Mouse (Mus musculus): ENCODE results near the gene Hebp2. TPM values are rescaled to one million over a fixed set of nuclear protein-coding genes. Genes with fewer than 3 reads are reported as not detected.
A peak's percentile ranks its signal among the peaks of the same experiment; 100 is the strongest.
"Not testable (repeated sequence)": the region's sequence is repeated elsewhere in the genome, so short reads cannot be mapped to it uniquely, and the experiment has no call there.

The Hebp2 gene
- polyA plus RNA-seq (2017; shearing (Covaris generic)): not detected

DNA sequence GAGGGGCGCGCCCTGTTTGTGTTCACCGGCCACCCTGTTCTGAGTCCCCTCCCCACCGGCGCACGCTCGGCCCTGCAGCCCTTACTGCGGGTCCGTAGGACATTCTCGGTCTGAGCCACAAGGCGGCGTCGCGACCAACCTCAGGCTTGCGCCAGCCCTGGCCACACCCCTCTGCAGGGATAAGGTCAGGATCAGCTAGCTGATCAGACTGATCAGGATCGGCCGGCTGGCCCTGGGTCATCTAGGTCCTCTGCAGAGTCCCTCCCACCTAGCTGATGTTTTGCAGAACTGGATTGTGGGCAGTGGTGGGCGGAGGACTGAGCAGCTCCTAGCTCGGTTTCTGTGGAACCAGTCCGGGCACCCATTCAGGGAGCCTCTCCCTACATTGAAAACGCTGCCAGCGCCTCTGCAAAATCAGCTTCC lies at the start of gene Hebp2:
Hebp2 (minus strand) TSS at position 264 of the 423 bp plus-strand sequence.
- no peak for ATAC-seq

DNA sequence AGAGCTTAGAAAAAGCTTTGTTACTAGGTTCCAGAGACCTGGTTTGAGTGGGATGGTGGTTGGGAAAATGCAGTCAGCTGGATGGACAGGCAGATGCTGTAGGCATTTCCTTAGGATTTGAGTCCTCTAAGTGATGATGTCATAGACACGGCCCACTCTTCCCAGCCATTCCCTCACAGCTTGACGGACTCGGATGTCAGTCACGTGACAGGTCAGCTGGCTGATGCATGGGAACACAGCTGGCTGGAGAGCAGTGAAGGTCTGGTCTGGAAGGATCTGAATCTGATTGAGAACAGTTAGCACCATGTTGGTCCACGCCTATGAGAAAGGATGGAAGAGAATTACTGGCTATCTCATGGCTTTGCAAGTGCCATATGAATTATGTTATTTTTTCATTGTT lies 43.6 kb upstream of the Hebp2 start:
- ATAC-seq: no peak

DNA sequence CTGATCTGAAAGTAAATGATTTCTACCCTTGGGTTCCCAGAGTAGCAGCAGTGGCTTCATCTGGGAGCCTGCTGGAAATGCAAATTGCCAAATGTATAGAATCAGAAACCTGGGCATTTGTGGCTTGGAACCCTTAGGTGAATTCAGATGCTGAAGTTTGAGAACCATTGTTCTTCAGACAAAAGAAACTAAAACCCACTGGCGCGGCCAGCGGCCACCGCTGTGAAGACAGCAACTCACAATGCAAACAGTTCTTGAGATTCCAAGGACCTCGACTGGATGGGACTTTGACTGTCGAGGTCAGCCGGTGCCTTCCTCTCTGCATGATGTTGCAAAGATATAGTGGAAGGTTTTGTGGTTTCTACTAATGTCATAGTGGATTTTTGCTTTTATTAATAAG lies 38.3 kb upstream of the Hebp2 start:
- no peak for ATAC-seq

DNA sequence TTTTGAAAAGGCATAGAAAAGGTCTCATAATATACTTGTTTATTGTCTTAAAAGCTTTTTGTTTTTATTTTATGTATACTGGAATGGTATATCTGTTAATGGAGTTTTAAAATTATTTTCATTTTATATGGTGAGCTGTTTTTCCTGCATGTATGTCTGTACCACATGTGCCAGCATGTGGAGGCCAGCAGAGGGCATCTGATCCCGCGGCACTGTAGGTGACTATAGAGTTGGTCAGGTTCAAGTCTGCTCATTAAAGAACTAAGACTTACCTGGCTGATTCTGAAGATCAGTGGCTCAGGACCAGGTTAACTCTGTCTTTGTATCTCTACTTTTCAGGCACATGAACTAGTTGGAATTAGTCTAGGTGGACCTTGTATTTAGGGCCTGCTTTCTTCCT lies 26.7 kb upstream of the Hebp2 start:
- ATAC-seq: no peak

DNA sequence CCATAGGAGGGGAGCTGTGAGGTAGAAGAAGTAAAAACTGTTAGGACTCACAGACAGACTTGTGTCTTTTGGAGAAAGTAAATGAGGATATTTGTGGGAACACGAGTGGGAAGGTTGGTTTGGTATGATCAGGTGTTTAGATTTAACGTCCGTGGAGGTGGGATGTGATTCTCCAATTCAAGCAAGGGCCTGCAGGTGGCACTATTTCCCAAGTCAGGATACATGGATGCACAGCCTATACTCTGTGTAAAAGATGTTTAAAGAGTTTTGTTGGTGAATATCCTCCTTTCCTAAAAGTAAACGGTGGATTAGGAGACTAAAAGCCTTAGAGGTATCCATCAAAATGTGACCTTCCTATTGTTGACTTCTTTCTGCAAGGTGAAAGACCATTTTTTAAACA lies 17.1 kb upstream of the Hebp2 start:
- no peak for ATAC-seq

DNA sequence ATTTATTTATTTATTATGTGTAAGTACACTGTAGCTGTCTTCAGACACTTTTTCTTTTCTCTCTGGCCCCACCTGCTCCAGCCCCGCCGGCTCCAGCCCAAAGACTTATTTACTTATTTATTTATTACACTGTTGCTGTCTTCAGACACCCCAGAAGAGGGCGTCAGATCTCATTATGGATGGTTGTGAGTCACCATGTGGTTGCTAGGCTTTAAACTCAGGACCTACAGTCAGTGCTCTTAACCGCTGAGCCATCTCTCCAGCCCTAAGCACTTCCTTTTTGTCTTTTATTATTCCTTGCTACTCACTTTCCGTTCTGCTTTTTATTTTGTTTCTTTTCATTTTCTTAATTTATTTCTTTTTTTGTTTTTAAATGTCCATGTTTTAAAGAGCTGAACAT lies 15.6 kb upstream of the Hebp2 start:
- no peak for ATAC-seq

DNA sequence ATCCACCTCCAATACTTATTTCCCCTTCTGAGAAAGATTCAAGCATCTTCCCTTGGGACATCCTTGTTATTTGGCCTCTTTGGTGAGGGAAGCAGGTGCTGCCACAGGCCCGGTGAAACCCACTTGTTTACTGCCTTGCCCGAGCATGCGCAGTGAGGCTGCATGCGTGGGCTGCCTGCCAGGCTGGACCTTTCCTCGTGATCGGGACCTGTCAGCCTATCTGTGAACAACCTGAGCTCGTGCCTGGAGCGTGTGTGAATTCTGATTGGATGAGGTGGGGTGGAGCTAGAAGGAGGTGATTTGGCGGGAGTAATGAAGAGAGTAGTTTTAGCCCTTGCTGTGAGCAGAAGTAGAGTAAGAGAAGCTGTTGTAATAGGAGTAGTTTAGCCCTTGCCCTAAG lies 13.2 kb upstream of the Hebp2 start:
- not testable (repeated sequence) for ATAC-seq

DNA sequence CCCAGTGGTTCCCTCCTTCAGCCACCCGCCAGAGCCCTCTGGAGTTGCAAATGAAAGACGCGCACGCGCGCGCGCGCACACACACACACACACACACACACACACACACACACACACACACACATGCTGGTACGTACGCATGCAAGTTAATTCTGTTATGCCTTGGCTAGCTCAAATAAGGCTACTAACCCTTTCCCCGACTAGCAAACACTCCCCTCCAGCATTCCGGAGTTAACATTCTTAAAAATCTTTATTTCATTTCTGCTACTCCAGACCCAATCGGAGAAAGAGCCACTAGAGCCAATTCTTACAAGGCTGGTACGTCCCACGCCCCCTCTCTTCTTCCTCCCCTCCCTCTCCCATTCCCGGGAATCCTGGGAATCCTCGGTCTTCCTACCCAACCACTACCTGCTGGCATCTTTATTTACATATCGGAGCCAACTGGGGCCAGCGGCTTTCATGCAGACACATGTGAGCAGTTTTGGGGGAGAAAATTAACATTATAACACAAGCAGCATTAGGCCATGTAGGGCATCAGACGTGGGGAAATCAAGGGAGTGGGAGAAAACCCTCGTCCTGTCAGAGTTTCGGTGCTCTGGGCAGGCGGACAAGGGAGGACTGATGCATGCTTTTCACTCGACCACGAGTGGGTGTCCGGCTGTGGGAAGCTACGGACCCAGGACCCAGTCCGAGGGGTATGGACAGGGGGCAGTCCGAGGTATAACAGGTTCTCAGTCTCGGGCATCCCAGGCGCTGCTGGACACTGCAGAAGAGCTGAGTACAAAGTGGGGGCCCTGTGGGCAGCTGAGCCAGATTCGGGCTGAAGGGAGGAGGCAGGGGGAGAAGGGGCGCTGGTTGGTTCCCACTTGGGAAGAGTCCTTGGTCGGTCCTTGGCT lies 3.7 kb upstream of the Hebp2 start:
- no peak for ATAC-seq

DNA sequence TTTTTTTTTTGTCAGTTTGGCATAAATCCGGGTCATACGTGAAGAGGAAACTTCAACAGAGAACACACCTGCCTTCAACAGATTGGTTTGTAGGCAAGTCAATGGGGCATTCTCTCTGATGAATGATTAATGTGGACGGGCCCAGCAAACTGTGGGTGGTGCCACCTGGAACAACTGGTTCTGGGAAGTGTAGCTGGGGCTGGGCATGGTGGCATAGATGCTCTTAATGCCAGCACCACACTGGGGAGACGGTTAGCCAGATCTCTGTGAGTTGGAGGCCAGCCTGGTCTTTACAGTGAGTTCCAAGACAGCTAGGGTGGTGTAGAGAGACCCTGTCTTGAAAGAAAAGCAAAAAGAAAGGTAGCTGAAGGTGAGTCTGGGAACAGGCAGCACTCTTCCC lies 1.5 kb upstream of the Hebp2 start:
- ATAC-seq: no peak

DNA sequence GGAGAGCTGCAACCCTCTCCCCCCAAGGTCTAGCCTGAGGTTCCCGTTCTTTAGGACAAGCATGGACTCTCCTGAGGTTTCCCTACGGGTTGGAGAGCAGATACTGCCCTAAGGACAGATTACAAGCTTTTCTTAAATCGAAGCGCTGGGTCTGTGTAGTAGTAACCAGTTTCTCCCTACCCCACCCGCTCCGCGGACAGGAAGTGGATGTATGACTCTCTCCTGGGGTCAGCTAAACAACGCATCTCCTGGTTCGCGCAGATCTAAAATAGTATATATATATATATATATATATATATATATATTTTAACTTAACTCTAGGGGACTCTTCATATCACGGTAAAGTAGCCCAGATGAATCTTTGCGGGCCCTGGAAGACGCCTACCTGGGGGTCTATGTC lies 567 bp downstream of the Hebp2 start:
- no peak for ATAC-seq

DNA sequence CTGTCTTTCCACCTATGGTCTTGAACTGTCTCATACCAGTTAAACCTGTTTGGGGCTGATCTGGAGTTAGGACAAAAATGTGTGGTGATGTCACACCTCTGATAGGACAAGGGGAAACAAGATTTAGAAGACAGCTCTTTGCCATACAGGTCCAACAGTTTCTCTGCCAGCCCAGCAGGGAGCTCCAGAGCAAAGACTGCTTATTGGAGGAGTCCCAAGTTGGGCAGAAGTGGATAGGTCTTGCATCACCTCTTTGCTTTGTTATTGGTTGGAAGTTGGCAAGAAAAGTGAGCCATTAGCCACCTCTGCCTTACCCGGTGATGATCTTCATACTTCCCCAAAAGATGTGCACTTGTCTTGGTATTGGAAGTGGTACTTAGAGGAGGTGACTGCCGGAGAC lies 9.0 kb downstream of the Hebp2 start:
- no peak for ATAC-seq

DNA sequence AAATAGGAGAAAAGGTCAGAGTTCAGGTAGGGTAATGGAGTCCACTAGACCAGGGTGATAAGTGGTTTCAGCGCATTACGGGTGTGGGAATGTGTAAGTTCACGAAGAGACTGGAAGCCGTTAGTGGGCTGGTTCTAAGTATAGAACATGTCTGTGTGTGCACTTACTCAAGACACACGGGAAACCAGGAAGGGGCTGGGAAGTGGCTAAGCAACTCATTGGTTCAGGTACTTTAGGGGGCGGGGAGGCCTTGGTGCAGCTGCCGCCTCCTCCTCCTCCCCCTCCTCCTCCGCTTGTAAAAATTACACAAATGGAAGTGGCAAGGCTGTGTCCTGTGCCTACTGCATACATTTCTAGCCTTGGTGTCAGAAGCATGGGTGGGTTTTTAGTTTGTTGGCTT lies 13.6 kb downstream of the Hebp2 start:
- ATAC-seq: no peak

DNA sequence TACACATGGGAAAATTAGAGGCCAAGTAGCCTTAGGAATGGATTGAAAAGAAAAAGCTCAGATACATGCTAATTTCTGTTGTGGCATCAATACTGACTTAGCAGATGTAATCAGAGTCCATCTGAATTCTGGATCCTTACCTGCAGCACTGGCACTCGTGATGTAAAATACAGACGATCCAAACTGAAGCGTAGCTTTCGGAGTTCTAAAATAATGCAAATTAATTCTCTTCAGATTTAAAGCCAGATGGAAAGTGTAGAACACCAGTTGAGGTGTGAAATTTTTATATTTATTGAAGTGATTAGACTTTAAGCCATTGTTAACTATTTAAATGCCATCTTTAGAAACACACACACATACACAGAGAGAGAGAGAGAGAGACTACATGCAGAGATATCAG lies 15.7 kb downstream of the Hebp2 start:
- ATAC-seq: no peak

DNA sequence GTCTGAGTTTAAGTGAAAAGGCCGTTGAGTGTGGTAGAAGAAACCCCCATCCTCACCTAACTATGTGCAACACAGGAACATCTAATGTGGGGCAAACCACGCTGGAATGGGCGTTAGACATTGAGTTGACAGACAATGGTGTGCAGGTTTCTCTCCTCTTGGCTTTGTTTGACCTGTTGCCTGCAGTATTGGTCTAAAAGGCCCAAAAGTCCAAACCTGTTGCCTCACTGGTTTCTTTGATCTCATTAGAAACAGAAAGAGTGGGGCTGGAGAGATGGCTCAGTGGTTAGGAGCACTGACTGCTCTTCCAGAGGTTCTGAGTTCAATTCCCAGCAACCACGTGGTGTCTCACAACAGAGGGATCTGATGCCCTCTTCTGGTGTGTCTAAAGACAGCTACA lies 16.7 kb downstream of the Hebp2 start:
- ATAC-seq: no peak

DNA sequence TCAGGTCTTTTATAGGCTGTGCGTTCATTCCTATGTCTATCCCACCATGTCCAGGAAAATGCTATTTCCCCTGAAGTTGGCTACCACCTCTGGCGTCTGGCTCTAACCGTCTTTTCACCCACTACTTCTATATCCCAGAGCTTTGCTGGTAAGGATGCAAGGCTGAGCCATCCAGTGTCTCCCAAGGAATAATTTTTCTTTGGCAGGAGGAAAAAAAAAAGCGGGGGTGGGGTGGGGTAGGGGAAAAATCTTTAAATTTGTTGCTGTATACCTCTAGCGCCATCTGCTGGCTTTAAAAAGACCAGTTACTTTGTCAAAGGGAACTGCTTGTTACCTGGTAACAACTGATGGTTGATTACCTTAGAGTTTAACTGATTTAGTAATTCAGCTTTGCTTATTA lies 17.4 kb downstream of the Hebp2 start:
- no peak for ATAC-seq

DNA sequence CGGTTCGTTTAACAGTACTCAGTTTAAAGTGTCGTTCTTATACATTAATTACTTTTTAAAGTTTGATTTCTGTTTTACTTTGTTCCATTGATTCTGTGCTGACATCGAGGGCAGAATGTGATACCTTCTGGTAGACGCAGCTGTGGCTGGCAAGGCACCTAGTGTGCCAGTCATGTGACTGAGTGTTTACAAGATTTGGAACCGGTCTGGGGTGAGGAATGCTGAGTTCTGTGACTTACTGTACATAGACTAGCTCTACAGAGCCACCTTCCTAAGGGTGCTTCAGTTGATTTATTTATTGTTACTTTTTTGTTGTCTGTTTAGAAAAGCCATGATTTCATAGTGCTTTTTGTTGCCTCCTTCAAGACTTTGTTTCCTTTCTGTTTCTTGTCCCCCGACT lies 18.1 kb downstream of the Hebp2 start:
- no peak for ATAC-seq

DNA sequence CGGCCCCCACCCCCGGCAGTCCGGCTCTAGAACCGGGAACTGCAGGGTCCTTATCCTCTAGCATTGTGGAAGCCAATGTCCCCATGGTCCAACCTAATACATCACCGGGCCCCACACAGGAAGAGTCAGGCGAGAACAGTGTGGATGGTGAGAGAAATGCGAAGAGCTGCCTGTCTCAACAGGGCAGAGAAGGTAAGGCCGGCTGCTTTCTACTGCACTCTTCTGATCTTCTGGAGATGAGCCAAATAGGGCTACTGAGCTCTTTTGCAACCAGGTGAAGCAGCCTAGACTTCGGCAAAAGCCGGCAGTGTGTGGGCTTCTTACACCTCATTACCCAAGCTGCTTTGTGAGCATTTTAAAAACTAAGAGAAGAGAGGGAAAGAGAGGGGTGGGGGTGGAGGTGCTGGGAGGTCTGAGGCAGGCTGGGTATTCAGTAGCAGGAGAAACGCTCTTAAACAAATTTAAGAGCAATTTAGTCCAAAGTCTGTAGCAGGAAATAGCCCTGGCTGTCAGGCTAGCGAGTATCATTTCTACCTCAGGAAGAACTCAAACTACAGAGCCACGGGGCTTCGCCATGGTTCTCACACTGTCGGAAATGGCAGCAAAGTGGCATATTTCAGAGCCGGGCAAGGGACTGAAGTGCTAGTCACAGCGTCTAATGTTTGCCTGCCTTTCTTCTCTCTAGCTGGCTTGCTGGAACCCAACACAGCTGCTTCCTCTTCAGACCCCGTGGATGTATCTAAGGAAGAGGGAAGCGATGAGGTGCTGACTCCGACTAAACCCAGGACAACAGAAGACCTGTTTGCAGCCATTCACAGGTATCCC lies 18.8 kb downstream of the Hebp2 start:
- ATAC-seq: peak; percentile 61

DNA sequence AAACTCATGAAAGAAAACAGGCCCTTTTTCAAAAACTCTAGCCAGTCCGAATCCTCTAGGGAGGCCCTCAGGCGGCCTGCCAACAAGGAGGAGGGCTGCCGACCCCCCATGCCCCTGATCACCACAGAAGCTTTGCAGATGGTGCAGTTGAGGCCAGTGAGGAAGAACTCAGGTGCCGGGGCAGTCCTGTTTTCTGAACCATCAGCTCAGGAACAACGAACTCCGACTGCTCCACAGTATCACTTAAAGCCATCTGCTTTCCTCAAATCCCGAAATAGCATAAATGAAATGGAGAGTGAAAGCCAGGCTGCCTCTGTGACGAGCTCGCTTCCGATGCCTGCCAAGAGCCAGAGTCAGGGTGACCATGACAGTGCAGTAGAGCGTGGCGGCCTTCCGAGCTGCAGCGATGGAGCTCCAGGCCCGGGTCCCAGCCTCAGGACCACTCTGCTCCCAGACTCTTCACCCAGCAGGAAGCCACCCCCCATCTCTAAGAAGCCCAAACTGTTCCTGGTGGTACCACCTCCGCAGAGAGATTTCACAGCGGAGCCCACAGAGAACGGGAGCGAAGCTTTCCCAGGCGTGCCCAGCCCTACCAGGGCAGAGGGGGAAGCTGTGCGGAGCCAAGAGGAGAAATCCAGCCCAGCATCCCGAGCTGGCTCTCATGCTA lies 19.6 kb downstream of the Hebp2 start:
- no peak for ATAC-seq

DNA sequence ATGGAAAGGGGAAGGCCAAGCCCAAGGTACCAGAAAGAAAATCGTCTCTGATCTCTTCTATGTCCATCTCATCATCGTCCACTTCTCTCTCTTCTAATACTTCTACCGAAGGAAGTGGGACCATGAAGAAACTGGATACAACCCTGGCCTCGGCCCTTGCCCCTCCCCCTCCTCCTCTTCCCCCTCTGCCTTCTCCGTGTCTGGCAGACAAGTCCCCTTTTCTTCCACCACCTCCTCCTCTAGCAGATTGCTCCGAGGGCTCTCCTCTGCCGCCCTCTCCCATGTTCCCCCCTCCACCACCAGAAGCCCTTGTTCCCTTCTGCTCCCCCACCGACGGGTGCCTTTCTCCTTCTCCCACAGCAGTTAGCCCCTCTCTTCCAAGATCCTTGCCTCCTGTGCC lies 20.1 kb downstream of the Hebp2 start:
- no peak for ATAC-seq

DNA sequence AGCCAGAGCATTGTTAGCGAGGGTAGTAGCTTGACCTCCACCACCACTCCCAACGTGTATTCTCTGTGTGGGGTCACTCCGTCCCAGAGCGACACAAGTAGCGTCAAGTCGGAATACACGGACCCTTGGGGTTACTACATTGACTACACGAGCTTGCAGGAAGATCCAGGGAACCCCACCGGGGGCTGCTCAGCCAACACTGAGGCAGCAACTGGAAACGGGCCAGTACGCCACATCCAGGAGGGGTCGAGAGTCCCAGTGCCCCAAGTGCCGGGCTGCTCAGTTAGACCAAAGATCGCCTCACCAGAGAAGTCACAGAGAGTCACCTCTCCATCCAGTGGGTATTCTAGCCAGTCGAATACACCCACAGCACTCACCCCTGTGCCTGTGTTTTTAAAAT lies 20.6 kb downstream of the Hebp2 start:
- ATAC-seq: no peak

DNA sequence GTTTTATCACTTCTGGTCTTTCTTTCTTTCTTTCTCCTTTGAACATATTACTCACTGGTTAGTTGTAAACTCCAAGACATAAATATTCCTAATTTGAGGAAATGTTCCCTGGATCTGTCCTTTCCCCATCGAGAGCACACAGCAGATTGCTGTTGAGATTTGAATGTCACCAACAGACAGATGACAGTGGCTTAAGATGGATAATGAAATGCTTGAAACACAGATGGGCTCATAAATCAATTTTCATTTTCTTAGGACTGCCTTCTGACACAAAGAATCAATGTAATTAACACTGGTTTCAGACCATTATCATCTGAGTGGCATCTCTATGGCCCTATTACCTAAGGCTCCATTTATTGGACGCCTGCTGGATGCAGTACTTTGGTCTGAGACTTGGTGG lies 23.3 kb downstream of the Hebp2 start:
- no peak for ATAC-seq

DNA sequence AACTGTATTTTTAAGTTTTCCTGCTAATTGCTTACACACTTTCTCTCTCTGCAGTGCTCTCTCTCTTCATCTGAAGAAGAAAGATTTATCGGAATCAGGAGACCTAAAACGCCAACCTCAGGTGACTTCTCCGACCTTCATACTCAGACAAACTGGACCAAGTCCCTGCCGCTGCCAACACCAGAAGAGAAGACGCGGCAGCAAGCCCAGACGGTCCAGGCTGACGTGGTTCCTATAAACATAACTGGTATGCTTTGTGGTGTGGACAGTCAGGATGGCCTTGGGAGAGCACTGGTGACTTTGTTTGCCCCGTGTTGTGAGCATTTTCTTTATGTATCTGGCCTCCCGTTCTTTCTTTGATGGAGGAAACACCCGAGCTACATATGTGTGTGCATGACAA lies 34.4 kb downstream of the Hebp2 start:
- ATAC-seq: no peak

DNA sequence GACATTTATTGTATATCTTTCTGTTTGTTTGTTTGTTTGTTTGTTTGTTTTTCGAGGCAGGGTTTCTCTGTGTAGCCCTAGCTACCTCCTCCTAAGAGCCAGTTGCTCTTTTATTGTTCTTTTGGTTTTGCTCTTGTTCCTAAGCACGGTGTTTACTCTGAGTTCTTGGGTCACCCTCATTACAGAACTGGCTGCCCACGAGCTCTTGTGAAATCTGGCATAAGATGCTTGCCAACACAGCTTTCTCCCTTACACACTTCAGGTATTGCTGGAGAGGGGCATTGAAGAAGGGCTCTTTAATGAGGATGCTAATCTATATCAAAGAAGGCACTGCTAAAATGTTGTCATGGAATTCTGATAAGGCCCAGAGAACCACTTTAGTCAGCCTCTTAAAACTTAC lies 35.2 kb downstream of the Hebp2 start:
- no peak for ATAC-seq
